Mouse (Mus musculus): Measurements from ENCODE around the gene Med13l.

- no peak for TF ChIP-seq POLR2A (IDR thresholded peaks at IDR 0.05; ENCODE audit: low read depth, low read length)
- TF ChIP-seq CTCF (IDR thresholded peaks at IDR 0.05; ENCODE audit: extremely low read depth, insufficient read depth, insufficient read length, insufficient replicate concordance) = no peak
Observed at GRCm38 (mm10) chr5:118665023-118665422, 104.5 kb downstream of the Med13l start.

All from spleen, adult 2 months (tissue).